Mouse (Mus musculus) embryo, embryonic 9.5 days (tissue): ENCODE measurements around the gene Scn10a.

Experiments
- DNase-seq: peaks from one replicate; pipeline ENCODE4 v3.0.0-alpha.2; 2017; ENCODE audit errors: extremely low spot score

Scn10a gene

DNA sequence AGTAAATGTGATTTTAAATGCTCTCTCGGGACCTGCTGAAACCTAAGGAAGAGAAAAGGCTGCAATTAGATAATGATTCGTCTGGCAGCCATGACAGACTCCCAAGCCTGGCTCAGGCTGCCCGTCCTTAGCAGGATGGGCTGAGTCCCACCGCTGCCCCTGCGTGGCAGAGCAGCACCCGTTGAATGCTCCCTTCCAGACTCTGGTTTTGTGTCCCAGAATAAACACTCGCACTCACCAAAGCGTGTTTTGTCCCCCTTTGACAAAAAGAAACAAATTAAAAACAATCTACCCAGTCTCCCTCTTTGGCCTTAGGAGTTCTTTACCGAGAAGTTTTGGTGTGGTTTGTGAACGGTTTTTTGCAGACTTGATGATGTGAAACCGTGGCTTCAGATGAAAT is at the start of gene Scn10a:
Gene Scn10a (minus strand): TSS at position 101 of the 400 bp plus-strand sequence.
- DNase-seq, result no peak

- DNase-seq, result peak; percentile 10
These were observed 49.5 kb upstream of the Scn10a start for GRCm38 (mm10) chr9:119768585-119768984.

DNA sequence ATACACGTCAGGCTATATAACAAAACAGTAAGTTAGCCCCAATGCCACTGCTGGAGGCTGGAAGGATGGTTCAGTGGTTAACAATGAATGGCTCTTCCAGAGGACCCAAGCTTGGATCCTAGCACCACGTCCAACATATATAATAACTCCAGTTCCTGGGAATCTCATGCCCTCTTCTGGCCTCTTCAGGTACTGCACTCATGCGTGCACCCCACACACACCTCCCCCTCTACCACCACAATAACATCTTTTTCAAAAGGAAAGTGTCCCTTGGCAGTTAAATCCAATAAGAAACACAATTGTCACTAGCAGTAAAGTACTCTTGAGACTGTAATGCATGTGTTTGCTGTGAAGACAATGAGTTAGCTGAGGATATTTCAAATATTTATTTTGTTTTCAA is 41.1 kb upstream of the Scn10a start:
- DNase-seq, result no peak

GRCm38 (mm10) chr9:119759457-119759856 is 40.3 kb upstream of the Scn10a start:
- DNase-seq, result no peak

- peak; percentile 28 for DNase-seq
These were observed 32.4 kb upstream of the Scn10a start for GRCm38 (mm10) chr9:119751507-119751906.

GRCm38 (mm10) chr9:119749112-119749511 is 30.0 kb upstream of the Scn10a start:
- no peak for DNase-seq

GRCm38 (mm10) chr9:119743900-119744299 is 24.8 kb upstream of the Scn10a start:
- DNase-seq, result no peak

DNA sequence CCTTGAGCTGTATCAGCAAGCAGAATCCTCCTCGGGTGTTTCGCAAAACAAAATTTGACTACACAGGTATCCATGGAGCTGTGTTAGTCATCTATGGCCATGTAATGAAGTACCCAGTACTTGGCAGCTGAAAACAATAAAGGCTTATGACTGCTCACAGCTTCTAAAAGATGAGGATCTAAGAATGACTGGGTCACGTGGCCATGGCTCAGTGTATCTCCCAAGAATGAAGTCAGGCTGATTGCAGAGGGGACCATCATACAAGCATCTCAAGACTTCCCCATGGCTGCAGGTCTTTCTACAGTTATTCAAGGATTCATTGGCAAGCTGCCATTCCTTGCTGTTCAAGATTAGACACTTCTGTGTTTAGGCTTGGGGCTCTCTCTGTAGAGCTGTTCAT is 24.2 kb upstream of the Scn10a start:
- DNase-seq, result no peak

DNA sequence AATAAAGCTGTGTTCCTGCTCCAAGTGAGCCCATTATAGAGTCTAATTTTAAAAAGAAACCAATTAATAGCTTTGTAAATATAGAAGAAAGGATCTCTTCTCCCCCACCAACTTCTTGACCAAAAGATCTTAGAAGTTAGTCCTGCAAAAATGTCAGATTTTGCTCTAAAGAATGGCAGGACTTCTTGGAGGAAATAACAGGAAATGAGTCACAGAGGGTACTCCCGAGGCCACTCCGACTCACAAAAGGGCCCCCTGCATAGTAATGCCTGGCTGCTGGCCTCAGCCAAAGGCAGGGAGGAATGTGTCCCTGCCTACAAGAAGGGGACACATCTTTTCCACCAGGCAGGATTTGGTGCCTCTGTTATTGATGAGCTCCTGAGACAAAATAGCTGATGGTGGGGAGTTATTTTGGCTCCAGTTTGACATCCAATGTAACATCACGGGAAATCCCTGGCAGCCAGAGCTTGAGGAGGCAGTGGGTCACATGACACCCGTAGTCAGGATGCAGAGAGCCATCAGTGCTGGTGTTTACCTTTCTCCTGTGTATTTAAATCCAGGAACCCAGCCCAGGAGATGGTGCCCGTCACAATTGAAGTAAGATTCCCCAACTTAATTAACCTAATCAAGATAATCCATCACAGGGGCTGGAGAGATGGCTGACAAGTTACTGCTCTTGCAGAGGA is 22.1 kb upstream of the Scn10a start:
- DNase-seq, result no peak

DNA sequence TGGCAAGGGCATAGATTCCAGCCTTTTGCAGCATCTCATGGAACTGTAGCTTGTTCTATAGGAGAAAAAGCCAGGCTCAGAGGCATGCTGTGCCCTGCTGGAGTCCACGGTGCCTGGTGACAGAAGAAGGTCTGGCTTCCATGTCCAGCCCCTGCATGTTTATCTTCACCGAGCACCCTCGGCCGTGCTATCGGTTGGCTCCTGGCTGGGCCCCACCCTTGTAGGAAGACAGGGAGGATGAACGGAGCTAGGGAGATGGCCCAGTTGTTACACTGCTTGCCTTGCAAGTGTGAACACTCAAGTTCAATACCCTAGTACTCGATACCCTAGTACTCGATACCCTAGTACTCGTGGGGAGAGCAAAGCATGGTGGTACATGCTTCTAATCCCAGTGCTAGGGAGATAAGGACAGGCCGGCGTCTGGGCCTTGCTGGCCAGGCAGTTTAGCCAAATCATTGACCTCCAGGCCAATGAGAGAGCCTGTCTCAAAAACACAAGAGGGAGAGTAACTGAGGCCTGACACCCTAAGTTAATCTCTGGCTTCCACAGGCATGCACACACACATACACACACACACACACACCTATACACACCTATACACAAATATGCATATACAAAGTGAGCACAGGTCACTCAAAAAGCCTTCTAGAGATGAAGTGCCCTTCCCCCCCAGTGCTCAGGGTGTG is 9.4 kb upstream of the Scn10a start:
- DNase-seq, result no peak

DNA sequence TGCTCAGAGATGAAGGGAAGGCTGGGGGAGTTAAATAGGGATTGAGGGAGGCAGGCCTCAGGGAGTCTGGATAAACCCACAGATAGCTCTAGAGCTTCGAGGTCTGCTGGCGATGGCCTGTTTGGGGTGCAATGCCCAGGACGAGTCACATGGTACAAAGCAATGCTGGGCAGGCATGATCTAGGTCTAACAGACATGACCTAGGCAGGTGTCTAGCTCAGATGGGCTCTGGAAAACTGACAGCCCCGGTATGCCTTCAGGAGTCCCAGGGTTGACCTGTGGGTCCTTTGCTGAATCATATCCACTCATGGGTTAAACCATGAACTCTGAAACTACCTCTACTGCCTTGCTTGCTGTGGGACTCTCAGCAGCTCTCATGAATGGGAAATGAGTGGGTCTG is 7.9 kb upstream of the Scn10a start:
- no peak for DNase-seq

DNA sequence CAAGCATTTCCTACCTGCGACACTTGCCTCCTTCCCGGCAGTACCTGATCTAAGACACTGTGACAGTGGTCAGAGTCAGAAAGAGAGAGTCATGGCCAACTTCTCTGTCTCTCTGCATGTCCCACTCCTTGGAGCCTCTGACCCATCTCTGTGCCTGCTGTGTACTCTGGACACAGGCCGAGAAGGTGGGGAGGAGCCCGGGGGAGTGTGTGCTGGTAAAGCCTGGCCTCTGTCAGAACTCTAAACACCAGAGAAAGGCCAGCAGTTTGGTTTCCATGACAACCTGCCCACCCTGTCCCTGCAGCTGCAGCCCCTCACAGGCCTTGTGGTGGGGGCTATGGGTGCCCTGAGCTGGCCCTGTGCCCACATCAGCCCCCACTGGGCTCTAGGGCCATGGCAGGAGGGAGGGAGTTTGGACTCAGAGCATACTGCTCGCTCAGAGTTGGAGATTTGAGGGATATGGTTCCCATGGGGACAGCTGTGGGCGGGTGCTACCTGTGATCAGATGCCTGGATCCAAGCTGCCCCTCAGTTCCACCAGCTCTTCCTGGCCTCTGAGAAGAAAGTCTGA is 6.3 kb upstream of the Scn10a start:
- DNase-seq, result no peak

GRCm38 (mm10) chr9:119706700-119707099 is 12.4 kb downstream of the Scn10a start:
- peak; percentile 84 for DNase-seq

- DNase-seq, result no peak
These were observed 27.6 kb downstream of the Scn10a start for GRCm38 (mm10) chr9:119691505-119691904.

DNA sequence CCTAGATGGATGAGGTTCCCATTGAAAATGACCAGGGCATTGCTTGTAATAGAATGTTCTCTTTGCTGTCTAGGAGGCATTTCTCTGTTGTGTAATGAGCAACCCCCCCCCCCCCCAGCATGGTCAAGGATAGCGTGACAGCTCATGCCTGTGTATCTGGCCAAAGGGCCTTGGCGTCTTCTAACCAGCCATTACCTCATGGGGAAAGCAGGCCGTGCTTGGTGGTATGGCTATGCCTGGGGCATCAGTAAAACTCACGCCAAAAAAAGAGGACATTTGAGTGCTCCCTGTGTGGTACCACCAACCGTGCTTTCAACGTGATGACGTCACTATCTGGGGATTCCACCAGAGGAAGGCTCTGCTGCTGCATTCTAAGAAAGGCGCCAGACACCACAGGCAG is 28.1 kb downstream of the Scn10a start:
- DNase-seq, result no peak

- no peak for DNase-seq
These were observed 31.2 kb downstream of the Scn10a start for GRCm38 (mm10) chr9:119687893-119688292.

DNA sequence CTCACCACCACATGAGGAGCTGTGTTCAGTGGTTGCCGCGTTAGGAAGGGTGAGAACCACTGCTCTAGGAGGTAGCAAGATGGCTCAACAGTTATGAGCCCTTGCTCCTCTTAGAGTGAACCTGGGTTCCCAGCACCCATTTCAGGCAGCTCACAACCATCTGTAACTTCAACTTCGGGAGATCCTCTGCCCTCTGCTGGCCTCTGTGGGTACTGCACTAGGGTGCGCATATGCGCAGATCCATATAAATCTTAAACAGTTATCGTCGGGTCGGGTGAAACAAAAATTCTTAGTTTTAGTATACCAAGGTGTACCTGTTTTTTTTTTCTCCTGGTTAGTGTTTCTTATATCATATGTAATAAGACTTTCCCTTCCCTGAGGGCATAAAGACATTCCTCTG is 32.9 kb downstream of the Scn10a start:
- no peak for DNase-seq

GRCm38 (mm10) chr9:119680896-119681295 is 38.2 kb downstream of the Scn10a start:
- DNase-seq, result no peak

- peak; percentile 7 for DNase-seq
These were observed 55.0 kb downstream of the Scn10a start for GRCm38 (mm10) chr9:119664109-119664508.

DNA sequence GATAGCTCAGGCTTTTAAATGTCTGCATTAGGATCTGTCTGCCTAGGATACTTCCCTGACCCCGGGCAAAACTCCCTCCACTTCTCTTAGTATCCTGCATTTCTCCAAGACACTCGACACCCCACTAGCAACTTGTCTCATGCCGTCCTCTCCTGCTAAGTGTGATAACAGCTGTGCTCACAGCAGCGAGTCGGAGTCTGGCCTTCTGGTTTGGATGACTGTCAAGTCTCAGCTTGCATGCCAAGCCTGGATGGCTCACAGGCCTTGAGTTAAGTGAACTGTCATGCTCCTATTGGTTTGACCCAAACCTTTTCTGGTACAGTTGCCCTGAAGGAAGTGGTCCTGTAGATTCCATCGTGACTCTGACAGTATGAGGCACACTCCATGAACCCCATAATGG is 63.0 kb downstream of the Scn10a start:
- DNase-seq, result no peak

DNA sequence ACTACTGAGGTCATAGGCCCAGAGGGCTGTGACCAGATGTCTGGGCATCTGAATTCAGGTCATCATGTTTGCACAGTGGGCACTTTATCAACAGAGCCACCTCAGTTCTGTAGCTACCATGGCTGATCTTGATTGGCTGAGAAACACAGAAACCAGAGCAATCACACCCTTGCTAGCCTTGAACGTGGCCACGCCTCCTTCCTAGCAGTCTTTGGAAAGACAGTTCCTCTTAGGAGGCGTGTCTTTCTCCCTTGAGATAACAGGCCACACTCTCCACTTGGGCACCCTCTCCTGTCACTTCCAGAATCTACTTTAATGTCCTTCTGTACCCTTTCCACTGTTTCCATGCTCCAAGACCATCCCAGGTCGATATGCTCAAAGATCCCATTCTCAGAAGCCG is 65.4 kb downstream of the Scn10a start:
- no peak for DNase-seq

- peak; percentile 66 for DNase-seq
These were observed 72.1 kb downstream of the Scn10a start for GRCm38 (mm10) chr9:119646942-119647547.

- DNase-seq, result no peak
These were observed 77.1 kb downstream of the Scn10a start for GRCm38 (mm10) chr9:119641985-119642384.
